Mouse (Mus musculus): ENCODE data around the gene Tmem40. TPM values are rescaled to one million over a fixed set of nuclear protein-coding genes. Genes with fewer than 3 reads are reported as not detected.
A peak's percentile ranks its signal among the peaks of the same experiment; 100 is the strongest.

Tmem40 gene
- total RNA-seq, 2 experiments from 2014 or later: 0.54 TPM; not detected in 1

GRCm38 (mm10) chr6:115700778-115701177 lies 61.4 kb downstream of the Tmem40 start:
- no peak for DNase-seq

- peak; percentile 14 for DNase-seq
Measured at GRCm38 (mm10) chr6:115698699-115699098, 63.5 kb downstream of the Tmem40 start.

GRCm38 (mm10) chr6:115697739-115698558 lies 64.3 kb downstream of the Tmem40 start:
- peak; percentile 30 for DNase-seq

GRCm38 (mm10) chr6:115696707-115697215 lies 65.4 kb downstream of the Tmem40 start:
- no peak for DNase-seq

GRCm38 (mm10) chr6:115695124-115695523 lies 67.1 kb downstream of the Tmem40 start:
- peak; percentile 64 for DNase-seq

- peak; percentile 69 for DNase-seq
Measured at GRCm38 (mm10) chr6:115694441-115694842, 67.8 kb downstream of the Tmem40 start.

- DNase-seq: peak; percentile 38
Measured at GRCm38 (mm10) chr6:115692963-115693730, 69.1 kb downstream of the Tmem40 start.

GRCm38 (mm10) chr6:115692163-115692950 lies 69.9 kb downstream of the Tmem40 start:
- no peak for DNase-seq

GRCm38 (mm10) chr6:115690105-115690504 lies 72.1 kb downstream of the Tmem40 start:
- DNase-seq: no peak

- DNase-seq: no peak
Measured at GRCm38 (mm10) chr6:115688589-115688988, 73.6 kb downstream of the Tmem40 start.

- no peak for DNase-seq
Measured at GRCm38 (mm10) chr6:115687753-115688152, 74.5 kb downstream of the Tmem40 start.

GRCm38 (mm10) chr6:115684851-115685646 lies 77.2 kb downstream of the Tmem40 start:
- DNase-seq: no peak

- no peak for DNase-seq
Measured at GRCm38 (mm10) chr6:115684271-115684670, 77.9 kb downstream of the Tmem40 start.

GRCm38 (mm10) chr6:115681066-115681465 lies 81.1 kb downstream of the Tmem40 start:
- no peak for DNase-seq

Small RNAs within 50 kb of the gene (microRNA-seq; reads per million reads assigned to microRNA genes)
- gene Mir7660: 0.35 to 0.41 reads per million in 2 experiments

Other genes starting within 250 kb of the Tmem40 start
- 10 to 100 TPM; 10.1 to 11.3 TPM for gene Tsen2, start 217.7 kb downstream of the Tmem40 start, total RNA-seq (2021)
- under 1 TPM in 1 of 2 experiments, not detected in 1; 0.17 TPM for gene Mkrn2os, start 169.8 kb downstream of the Tmem40 start, total RNA-seq (2021)
- gene Mkrn2, start 160.5 kb downstream of the Tmem40 start, total RNA-seq (2021): 10 to 100 TPM; 26.1 to 26.8 TPM
- 100 to 1,000 TPM; 128 to 142 TPM for gene Raf1, start 85.8 kb downstream of the Tmem40 start, total RNA-seq (2021)
- gene Cand2, start 12.1 kb upstream of the Tmem40 start, total RNA-seq (2021): 10 to 100 TPM; 74.1 to 74.2 TPM
- 1,000 to 10,000 TPM; 1,006 to 1,007 TPM for gene Rpl32, start 46.3 kb upstream of the Tmem40 start, total RNA-seq (2021)
- under 1 TPM; 0.88 to 0.90 TPM for gene Efcab12, start 76.0 kb upstream of the Tmem40 start, total RNA-seq (2021)
- 1 to 10 TPM; 3.4 to 3.8 TPM for gene Mbd4, start 91.0 kb upstream of the Tmem40 start, total RNA-seq (2021)
- 10 to 100 TPM; 16.3 to 17.6 TPM for gene Ift122, start 91.1 kb upstream of the Tmem40 start, total RNA-seq (2021)
- under 1 TPM; 0.24 to 0.34 TPM for gene Rho, start 169.3 kb upstream of the Tmem40 start, total RNA-seq (2021)
- gene H1foo, start 182.5 kb upstream of the Tmem40 start, total RNA-seq (2021): not detected
- gene Plxnd1, start 232.6 kb upstream of the Tmem40 start, total RNA-seq (2021): 100 to 1,000 TPM; 191 to 208 TPM

Data from heart, postnatal 4 days (tissue).